In the genomic region with DNA sequence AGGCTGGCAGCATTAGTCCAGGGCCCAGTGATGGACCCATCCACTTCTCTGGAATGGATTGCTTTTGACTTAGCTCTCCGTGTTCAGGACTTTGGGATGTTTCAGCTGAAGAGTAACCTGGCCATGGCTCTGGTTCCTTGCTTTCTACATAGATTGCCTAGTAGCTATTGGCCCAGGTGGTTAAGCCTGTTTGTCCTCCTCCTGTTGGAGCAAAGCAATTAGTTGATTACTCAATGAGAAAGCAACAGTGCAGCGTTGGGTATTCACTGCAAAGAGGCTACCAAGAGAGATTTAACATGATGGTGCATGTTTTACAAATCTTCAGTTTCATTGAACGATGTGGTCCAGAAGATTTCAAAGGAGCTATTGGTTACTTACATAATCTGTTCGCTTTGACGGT, we compare ENCODE assay signal across 25 mouse cellular contexts.
"Had no signal": no experiment of that assay in that cellular context is flagged by ENCODE, and none has a peak within 500 bp of the region (broad histone marks: within the 10 kb centered on the region; RNA-seq: fewer than 3 reads in every experiment).

No protein-coding gene starts in this region.

- H3K4me2 ChIP-seq: heart, embryonic 11.5 days; hindbrain, embryonic 12.5 days; hindbrain, embryonic 14.5 days; intestine, embryonic 15.5 days; limb, embryonic 13.5 days; limb, embryonic 15.5 days; liver, embryonic 12.5 days had no signal

- H3K27me3 ChIP-seq: hindbrain, embryonic 12.5 days; intestine, embryonic 15.5 days; limb, embryonic 13.5 days; limb, embryonic 15.5 days had no signal

- H3K4me1 ChIP-seq: hindbrain, embryonic 10.5 days; hindbrain, embryonic 12.5 days; intestine, embryonic 15.5 days; liver, embryonic 12.5 days had no signal

- H3K9ac ChIP-seq: hindbrain, embryonic 12.5 days; hindbrain, embryonic 14.5 days; intestine, embryonic 15.5 days; limb, embryonic 13.5 days; limb, embryonic 15.5 days; liver, embryonic 12.5 days; liver, embryonic 14.5 days had no signal

- H3K27ac ChIP-seq: hindbrain, embryonic 10.5 days; hindbrain, embryonic 12.5 days; hindbrain, embryonic 14.5 days; intestine, embryonic 15.5 days; layer of hippocampus, adult 2 months; limb, embryonic 13.5 days; limb, embryonic 15.5 days; liver, embryonic 12.5 days; liver, embryonic 14.5 days had no signal

- ATAC-seq: hindbrain, embryonic 16.5 days; inflammation-experienced regulatory T-cells, adult 6 months; intestine, embryonic 15.5 days; intestine, postnatal 0 days; liver, embryonic 12.5 days had no signal

- H3K9me3 ChIP-seq: hindbrain, embryonic 10.5 days; hindbrain, embryonic 12.5 days; intestine, embryonic 15.5 days; limb, embryonic 13.5 days; limb, embryonic 15.5 days; liver, embryonic 12.5 days had no signal

- DNase-seq: gastrocnemius, postnatal 14 days; gastrocnemius, postnatal 36 days; heart, adult 18-20 months; heart, postnatal 14 days; heart, postnatal 4 days; kidney, adult 18-20 months; kidney, adult 8-10 months; kidney, postnatal 10 days; kidney, postnatal 25 days; kidney, postnatal 4 days; layer of hippocampus, postnatal 36 days; left cerebral cortex, postnatal 4 days had no signal

- H3K4me3 ChIP-seq: hindbrain, embryonic 10.5 days; hindbrain, embryonic 12.5 days; intestine, embryonic 15.5 days; layer of hippocampus, adult 2 months; limb, embryonic 13.5 days; limb, embryonic 15.5 days; liver, embryonic 12.5 days had no signal
